Mouse (Mus musculus) heart, postnatal 0 days (tissue): Measurements from ENCODE around the gene Tekt1.

ENCODE experiments used
- CTCF ChIP-seq: IDR thresholded peaks from 2 replicates; pipeline ENCODE4 v1.5.1; 2016; ENCODE audit warnings: antibody characterized with exemption, control low read depth, low read depth
- EP300 ChIP-seq: IDR thresholded peaks from 2 replicates; pipeline ENCODE4 v1.6.1; 2016; ENCODE audit warnings: antibody characterized with exemption, low read depth

GRCm38 (mm10) chr11:72402969-72403368, 40.7 kb upstream of the Tekt1 start:
- no peak for TF ChIP-seq EP300
- no peak for TF ChIP-seq CTCF
